Mouse (Mus musculus): ENCODE results near the gene Bzw2. TPM values are rescaled to one million over a fixed set of nuclear protein-coding genes. Genes with fewer than 3 reads are reported as not detected.

Bzw2 gene
- polyA plus RNA-seq, 1 experiment from 2014 or later, result 43.4 TPM

DNA sequence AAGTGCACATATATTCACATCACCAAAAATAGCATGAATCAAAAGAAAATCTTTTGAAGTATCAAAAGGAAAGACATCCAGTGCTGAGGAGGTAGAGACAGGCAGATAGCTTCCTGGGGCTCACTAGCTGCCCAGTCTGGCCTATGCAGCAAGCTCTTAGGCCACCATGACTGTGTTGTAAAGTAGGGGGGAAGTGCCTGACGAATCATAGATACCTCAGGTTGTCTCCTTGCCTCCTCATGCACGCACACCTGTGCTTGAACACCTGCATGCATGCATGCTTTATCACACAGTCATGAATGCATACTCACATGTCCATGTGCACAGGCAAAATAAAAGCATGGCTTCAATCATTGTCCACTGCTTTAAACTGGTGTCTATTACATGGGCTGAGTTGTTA is 113.2 kb downstream of the Bzw2 start:
- no peak for ATAC-seq

DNA sequence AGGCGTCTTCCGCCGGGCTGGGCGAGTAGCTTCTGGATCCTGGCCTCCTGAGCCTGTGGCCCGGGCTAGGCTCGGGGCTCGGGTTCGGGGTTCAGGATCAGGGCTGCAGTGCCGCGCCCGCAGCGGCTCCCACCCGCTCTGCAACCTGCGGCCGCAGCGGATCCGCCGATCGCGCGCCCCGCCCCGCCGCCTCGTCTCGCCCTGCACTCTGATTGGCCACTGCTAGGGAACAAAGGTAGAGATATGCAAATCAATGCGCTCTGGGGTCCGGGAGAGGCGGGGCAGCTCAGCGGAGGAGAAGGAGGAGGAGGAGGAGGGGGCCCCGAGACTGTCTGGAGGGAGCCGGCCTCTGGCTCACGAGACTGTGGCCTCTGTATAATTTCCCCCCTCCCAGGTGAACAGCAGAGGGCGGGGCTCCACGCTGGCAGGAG is 115.5 kb downstream of the Bzw2 start, which contains the start of gene Tspan13:
TSS of gene Tspan13 (minus strand) at position 153 of the 431 bp plus-strand sequence.
- no peaks in the 10 kb centered on the region for H3K27me3 ChIP-seq (replicated peaks; ENCODE audit: insufficient read depth, low read length)
- H3K9ac ChIP-seq (replicated peaks; ENCODE audit: low read depth), result peak within 1 kb of the TSS; percentile 72
- peak within 1 kb of the TSS; percentile 81 for H3K4me2 ChIP-seq (replicated peaks; ENCODE audit: low read depth, low read length)
- H3K4me3 ChIP-seq (ENCODE audit: low read depth, low read length), result peak within 1 kb of the TSS; percentile 62
- H3K9me3 ChIP-seq (ENCODE audit: low read length), result no peaks in the 10 kb centered on the region
- DNase-seq (ENCODE audit: low spot score) (peak; percentile 90), ATAC-seq (peak; percentile 95)
- TF ChIP-seq CTCF (IDR thresholded peaks at IDR 0.05) (peak; percentile 5; the same call in 1 of the 2 replicates), EP300 (IDR thresholded peaks at IDR 0.05) (no peak)
- no peaks in the 10 kb centered on the region for H3K36me3 ChIP-seq (ENCODE audit: insufficient read depth, low read length)
- H3K4me1 ChIP-seq (ENCODE audit: insufficient read depth, low read depth, low read length), result no peaks in the 10 kb centered on the region
- WGBS, result 0% methylated on average over 32 of the region's 35 CpGs
- peak within 1 kb of the TSS; percentile 64 for H3K27ac ChIP-seq (ENCODE audit: low read length)

More for the DNA sequence above, 113.2 kb downstream of the Bzw2 start:
- Histone ChIP-seq H3K4me3 (ENCODE audit: low read depth, low read length) (no peak overlapping the region), H3K4me2 (replicated peaks; ENCODE audit: low read depth, low read length) (no peak overlapping the region), H3K27me3 (replicated peaks; ENCODE audit: insufficient read depth, low read length) (no peaks in the 10 kb centered on the region), H3K36me3 (ENCODE audit: insufficient read depth, low read length) (no peaks in the 10 kb centered on the region), H3K9me3 (ENCODE audit: low read length) (no peaks in the 10 kb centered on the region), H3K9ac (replicated peaks; ENCODE audit: low read depth) (no peak overlapping the region), H3K27ac (ENCODE audit: low read length) (no peak overlapping the region), H3K4me1 (ENCODE audit: insufficient read depth, low read depth, low read length) (no peaks in the 10 kb centered on the region)
- no peak for DNase-seq (ENCODE audit: low spot score)
- TF ChIP-seq EP300 (IDR thresholded peaks at IDR 0.05) (no peak), CTCF (IDR thresholded peaks at IDR 0.05) (no peak)
- WGBS, result 73% methylated on average over 2 of the region's 2 CpGs

Other genes with a start within 250 kb of the Bzw2 start
- gene Agr3, start 232.5 kb downstream of the Bzw2 start, polyA plus RNA-seq (2015; fragmentation: Nextera tagmentation; extraction: Ambion mirVana), result 5.7 and 6.9 TPM in 2 replicates
- gene Agr2, start 165.2 kb downstream of the Bzw2 start, polyA plus RNA-seq (2015; fragmentation: Nextera tagmentation; extraction: Ambion mirVana), result 5.8 and 7.0 TPM in 2 replicates
- 255 and 302 TPM in 2 replicates for gene Tspan13, start 115.6 kb downstream of the Bzw2 start, polyA plus RNA-seq (2015; fragmentation: Nextera tagmentation; extraction: Ambion mirVana)
- gene Ankmy2, start 966 bp downstream of the Bzw2 start, polyA plus RNA-seq (2015; fragmentation: Nextera tagmentation; extraction: Ambion mirVana), result 21.4 and 24.1 TPM in 2 replicates
- gene Lrrc72, start 95.3 kb upstream of the Bzw2 start, polyA plus RNA-seq (2015; fragmentation: Nextera tagmentation; extraction: Ambion mirVana), result not detected in 2 replicates
- gene Sostdc1, start 156.1 kb upstream of the Bzw2 start, polyA plus RNA-seq (2015; fragmentation: Nextera tagmentation; extraction: Ambion mirVana), result 0.23 and 0.83 TPM in 2 replicates
- 7.4 and 9.7 TPM in 2 replicates for gene Ispd, start 223.4 kb upstream of the Bzw2 start, polyA plus RNA-seq (2015; fragmentation: Nextera tagmentation; extraction: Ambion mirVana)
- gene D630036H23Rik, start 224.1 kb upstream of the Bzw2 start, polyA plus RNA-seq (2015; fragmentation: Nextera tagmentation; extraction: Ambion mirVana), result 3.6 and 3.8 TPM in 2 replicates